Mouse (Mus musculus) liver, embryonic 11.5 days (tissue): ENCODE data around the gene Itgb1bp2. TPM values are rescaled to one million over a fixed set of nuclear protein-coding genes. Genes with fewer than 3 reads are reported as not detected.
"Not testable (repeated sequence)": the region's sequence is repeated elsewhere in the genome, so short reads cannot be mapped to it uniquely, and the experiment has no call there.

Source experiments
- ATAC-seq: fragments of 200-750 bp; cut with Nextera tagmentation; replicated peaks from 2 replicates; pipeline ENCODE4 v1.8.0; 2017; ENCODE audit warnings: moderate number of reproducible peaks, mild to moderate bottlenecking, moderate TSS enrichment, moderate library complexity; ENCODE audit not compliant: low FRiP score
- DNase-seq: peaks from one replicate; pipeline ENCODE4 v3.0.0-alpha.2; 2017; ENCODE audit warnings: low spot score
- H3K27ac ChIP-seq: fragments of 300-500 bp; sonication (generic); 2 replicates; pipeline ENCODE4 v1.5.1; 2014; ENCODE audit warnings: mild to moderate bottlenecking, low read depth, low read length, control low read depth
- H3K27me3 ChIP-seq: fragments of 300-500 bp; sonication (generic); replicated peaks from 2 replicates; pipeline ENCODE4 v1.6.1; 2014; ENCODE audit warnings: low read length, mixed read lengths; ENCODE audit not compliant: control insufficient read depth, insufficient read depth
- H3K36me3 ChIP-seq: fragments of 300-500 bp; sonication (generic); 2 replicates; pipeline ENCODE4 v1.6.1; 2014; ENCODE audit warnings: mild to moderate bottlenecking, low read length, moderate library complexity, mixed read lengths; ENCODE audit not compliant: control insufficient read depth, insufficient read depth
- H3K4me1 ChIP-seq: fragments of 300-500 bp; sonication (generic); replicated peaks from 2 replicates; pipeline ENCODE4 v1.6.1; 2014; ENCODE audit warnings: low read length, mixed read lengths; ENCODE audit not compliant: control insufficient read depth, insufficient read depth
- H3K4me2 ChIP-seq: fragments of 300-500 bp; sonication (generic); 2 replicates; pipeline ENCODE4 v1.6.1; 2014; ENCODE audit warnings: mild to moderate bottlenecking, control low read depth, moderate library complexity
- H3K4me3 ChIP-seq: fragments of 300-500 bp; sonication (generic); 2 replicates; pipeline ENCODE4 v1.5.1; 2014; ENCODE audit warnings: low read depth, low read length, control low read depth
- H3K9ac ChIP-seq: fragments of 300-500 bp; sonication (generic); 2 replicates; pipeline ENCODE4 v1.6.1; 2014; ENCODE audit warnings: low read depth, low read length, control low read depth
- H3K9me3 ChIP-seq: fragments of 300-500 bp; sonication (generic); 2 replicates; pipeline ENCODE4 v1.6.1; 2016; ENCODE audit warnings: low read length, inconsistent platforms, mixed read lengths; ENCODE audit not compliant: control insufficient read depth
- WGBS: fragments of 180-500 bp; shearing (Covaris S2); extraction: QIAGEN DNeasy Blood & Tissue Kit; methylation state at CpG from one replicate; pipeline ENCODE4 v1.1.7; 2014; 5-methylcytosine and 5-hydroxymethylcytosine counted together
- polyA plus RNA-seq: library from polyadenylated mRNA; unstranded; fragments of >200 nt; fragmentation: Nextera tagmentation; extraction: Ambion mirVana; gene quantifications from 2 replicates; pipeline ENCODE4 v1.2.1, GENCODE M21; 2014

The Itgb1bp2 gene
- polyA plus RNA-seq, 1 experiment from 2014 or later, result 2.9 TPM

DNA sequence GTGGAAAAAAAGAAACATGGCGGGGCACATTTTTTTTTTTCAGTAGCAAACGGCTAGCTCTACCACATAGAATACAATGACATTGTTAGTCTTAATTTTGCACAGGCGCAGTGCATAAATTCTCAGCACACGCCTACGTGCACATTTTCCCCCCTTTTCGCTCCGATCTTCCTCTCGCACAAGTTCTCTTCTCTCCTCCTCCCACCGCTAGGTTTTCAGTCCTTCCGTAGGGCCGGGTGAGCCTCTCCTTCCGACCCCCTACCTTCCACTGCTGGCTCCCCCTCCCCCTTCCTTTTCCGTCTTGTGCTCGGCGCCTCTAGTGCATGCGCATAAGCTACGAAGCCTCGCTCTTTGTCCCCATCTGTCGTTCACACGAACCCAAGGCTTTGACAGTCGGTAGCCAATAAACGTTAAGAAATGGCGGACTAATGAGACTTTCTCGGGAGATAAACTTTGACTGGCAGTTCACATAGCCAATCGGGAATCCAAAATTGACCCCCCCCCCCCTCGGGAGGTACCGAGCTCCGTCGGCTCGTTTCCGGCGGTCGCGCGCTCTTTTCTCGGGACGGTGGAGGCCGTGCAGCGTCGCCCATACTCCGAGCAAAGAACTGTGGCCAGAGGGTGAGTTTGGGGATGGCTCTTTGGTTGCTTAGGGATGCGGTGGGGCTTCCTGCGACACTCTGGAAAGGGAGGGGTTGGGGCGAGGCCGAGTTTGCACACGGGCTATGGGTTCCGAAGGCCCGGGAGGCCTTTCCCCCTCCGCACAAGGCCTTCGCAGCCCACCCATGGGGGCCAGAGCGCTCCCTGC is 19.5 kb upstream of the Itgb1bp2 start, which contains the start of gene Nono:
Gene Nono, plus strand, starts transcription at position 177 of the 808 bp plus-strand sequence.
- H3K27me3 ChIP-seq, result no peaks in the 10 kb centered on the region
- peak within 1 kb of the TSS; percentile 74 for H3K4me3 ChIP-seq
- DNase-seq (peak; percentile 80), ATAC-seq (peak; percentile 94)
- no peaks in the 10 kb centered on the region for H3K9me3 ChIP-seq
- H3K4me1 ChIP-seq, result no peaks in the 10 kb centered on the region; the same call in 1 of the 2 replicates
- peaks cover 4% of the 10 kb centered on the region; the same call in 1 of the 2 replicates for H3K36me3 ChIP-seq
- WGBS, result 15% methylated on average over 50 of the region's 51 CpGs
- H3K9ac ChIP-seq, result peak within 1 kb of the TSS; percentile 93
- peak within 1 kb of the TSS; percentile 72 for H3K4me2 ChIP-seq
- peak within 1 kb of the TSS; percentile 94 for H3K27ac ChIP-seq

DNA sequence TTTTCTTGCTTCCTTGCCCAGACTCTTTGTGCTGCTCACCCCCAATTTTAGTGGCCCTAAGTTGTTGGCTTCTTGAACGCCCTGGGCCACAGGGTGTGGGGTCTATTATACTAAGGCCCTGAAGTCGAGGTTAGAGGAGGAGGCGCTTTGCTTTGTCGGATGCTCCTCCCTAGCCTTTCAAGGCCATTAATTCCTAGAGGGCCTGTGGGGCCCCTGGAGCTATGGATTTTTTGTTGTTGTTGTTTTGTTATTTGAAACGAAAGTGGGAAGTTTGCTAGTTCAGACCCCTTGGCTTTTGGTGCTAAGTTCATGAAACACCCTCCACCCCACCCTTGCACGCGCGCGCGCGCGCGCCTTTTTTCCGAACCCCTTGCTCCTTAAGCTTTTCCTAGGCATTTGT is 18.9 kb upstream of the Itgb1bp2 start:
- H3K36me3 ChIP-seq, result peaks cover 4% of the 10 kb centered on the region; the same call in 1 of the 2 replicates
- no peaks in the 10 kb centered on the region for H3K27me3 ChIP-seq
- H3K4me1 ChIP-seq, result no peaks in the 10 kb centered on the region; the same call in 1 of the 2 replicates
- H3K27ac ChIP-seq, result peak overlapping the region; percentile 94
- no peaks in the 10 kb centered on the region for H3K9me3 ChIP-seq
- H3K9ac ChIP-seq, result peak overlapping the region; percentile 93
- peak overlapping the region; percentile 74 for H3K4me3 ChIP-seq
- H3K4me2 ChIP-seq, result peak overlapping the region; percentile 72
- DNase-seq (no peak), ATAC-seq (peak; percentile 46)
- WGBS, result 16% methylated on average over 14 of the region's 14 CpGs

DNA sequence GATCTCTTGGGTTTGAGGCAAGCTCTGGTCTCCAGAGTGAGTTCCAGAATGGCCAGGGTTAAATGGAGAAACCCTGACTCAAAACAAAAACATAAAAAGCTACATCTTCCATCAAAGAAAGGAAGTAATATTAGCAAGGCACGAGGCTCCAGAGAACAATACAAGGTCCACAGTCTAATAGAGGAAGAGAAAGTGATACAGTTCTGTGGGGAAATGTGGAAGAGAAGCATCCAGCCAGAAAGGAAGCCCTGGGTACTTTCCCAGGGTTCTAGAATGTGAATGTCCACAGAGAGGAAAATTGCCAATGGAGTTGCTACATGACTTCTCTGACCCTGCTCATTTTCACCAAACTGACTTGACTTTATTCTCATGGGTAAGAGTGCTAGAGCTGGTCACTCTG is 2.3 kb downstream of the Itgb1bp2 start:
- Histone ChIP-seq H3K27me3 (no peaks in the 10 kb centered on the region; the same call in 1 of the 2 replicates), H3K9me3 (no peaks in the 10 kb centered on the region), H3K27ac (no peak overlapping the region), H3K4me3 (no peak overlapping the region), H3K4me1 (no peaks in the 10 kb centered on the region), H3K9ac (no peak overlapping the region), H3K4me2 (no peak overlapping the region), H3K36me3 (peaks cover 3% of the 10 kb centered on the region; the same call in 1 of the 2 replicates)
- DNase-seq (no peak), ATAC-seq (no peak)
- 55% methylated on average over 1 of the region's 1 CpGs for WGBS

DNA sequence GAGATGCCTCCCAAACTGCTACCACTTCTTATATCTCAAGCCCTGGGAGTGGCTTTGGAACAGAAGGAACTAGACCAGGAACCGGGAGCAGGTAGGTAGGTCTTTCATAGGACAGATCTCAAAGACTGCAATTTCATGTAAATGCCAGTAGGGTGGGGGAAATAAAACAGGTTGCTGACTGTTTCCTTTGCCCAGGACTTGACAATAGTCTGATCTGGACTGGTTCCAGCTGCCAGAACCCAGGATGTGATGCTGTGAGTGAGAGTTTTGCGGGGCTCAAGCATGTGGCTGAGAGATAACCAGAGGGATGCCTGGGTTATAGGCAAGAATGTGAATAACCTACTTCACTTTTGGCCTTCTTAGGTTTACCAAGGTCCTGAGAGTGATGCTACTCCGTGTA is 2.7 kb downstream of the Itgb1bp2 start:
- WGBS, result 90% methylated on average over 3 of the region's 3 CpGs
- H3K9me3 ChIP-seq, result no peaks in the 10 kb centered on the region
- no peak for DNase-seq
- no peak overlapping the region for H3K9ac ChIP-seq
- no peaks in the 10 kb centered on the region; the same call in 1 of the 2 replicates for H3K36me3 ChIP-seq
- ATAC-seq, result no peak
- no peaks in the 10 kb centered on the region for H3K4me1 ChIP-seq
- H3K4me2 ChIP-seq, result no peak overlapping the region
- H3K27ac ChIP-seq, result no peak overlapping the region
- H3K4me3 ChIP-seq, result no peak overlapping the region
- H3K27me3 ChIP-seq, result no peaks in the 10 kb centered on the region; the same call in 1 of the 2 replicates

DNA sequence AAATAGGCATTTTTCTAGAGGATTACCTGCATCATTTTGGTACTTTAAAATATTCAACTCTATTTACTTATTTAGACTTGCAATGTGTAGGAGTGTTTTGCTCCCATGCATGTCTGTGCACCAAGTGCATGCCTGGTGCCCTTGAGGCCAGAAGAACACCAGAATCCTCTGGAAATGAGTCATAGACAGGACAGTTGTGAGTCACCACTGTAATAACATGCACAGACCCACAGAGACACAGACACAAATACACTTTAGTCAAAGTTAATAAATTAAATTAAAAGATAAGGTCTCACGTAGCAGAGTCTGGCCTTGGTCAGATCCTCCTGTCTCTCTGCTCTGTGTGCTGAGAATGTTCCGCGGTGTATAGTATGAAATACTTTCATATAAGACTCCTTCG is 23.3 kb downstream of the Itgb1bp2 start:
- Histone ChIP-seq H3K4me1 (no peaks in the 10 kb centered on the region), H3K9ac (no peak overlapping the region), H3K27me3 (no peaks in the 10 kb centered on the region), H3K9me3 (no peaks in the 10 kb centered on the region), H3K36me3 (no peaks in the 10 kb centered on the region), H3K4me2 (no peak overlapping the region), H3K27ac (no peak overlapping the region), H3K4me3 (no peak overlapping the region)
- 91% methylated on average over 4 of the region's 4 CpGs for WGBS
- DNase-seq, result no peak
- ATAC-seq, result no peak

DNA sequence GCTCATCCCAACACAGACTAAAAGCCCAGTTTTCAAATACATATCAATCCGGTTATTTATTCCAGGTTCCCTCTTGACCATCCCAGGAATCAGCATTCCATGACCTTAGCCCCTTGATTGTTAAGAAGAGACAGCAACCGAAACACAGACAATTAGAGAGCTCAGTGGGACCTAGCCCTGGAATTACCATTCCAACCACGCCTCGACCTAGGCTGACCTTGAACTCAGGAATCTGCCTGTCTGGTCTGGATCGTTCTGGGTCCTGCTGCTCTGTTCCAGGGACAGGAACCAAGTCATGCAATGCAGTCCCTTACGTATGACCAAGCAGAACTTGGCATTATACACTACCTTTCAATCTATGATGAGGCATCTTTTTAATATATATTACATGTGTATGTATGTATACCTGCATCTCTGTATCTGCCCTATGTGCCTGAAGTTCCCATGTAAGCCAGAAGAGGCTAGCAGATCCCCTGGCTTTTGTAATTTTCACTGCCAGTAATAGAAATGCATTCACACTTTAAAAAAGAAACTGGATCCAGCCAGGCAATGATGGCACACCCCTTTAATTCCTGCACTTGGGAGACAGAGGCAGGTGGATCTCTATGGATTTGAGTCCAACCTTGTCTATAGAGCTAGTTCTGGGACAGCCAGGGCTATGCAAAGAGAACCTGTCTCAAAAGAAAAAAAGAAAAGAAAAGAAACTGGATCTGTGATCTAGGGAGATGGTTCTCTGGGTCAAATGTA is 32.9 kb downstream of the Itgb1bp2 start:
- no peak overlapping the region for H3K9ac ChIP-seq
- no peak overlapping the region for H3K4me2 ChIP-seq
- H3K27ac ChIP-seq, result no peak overlapping the region
- no peaks in the 10 kb centered on the region for H3K9me3 ChIP-seq
- no peaks in the 10 kb centered on the region for H3K27me3 ChIP-seq
- WGBS, result 69% methylated on average over 6 of the region's 6 CpGs
- H3K4me1 ChIP-seq, result no peaks in the 10 kb centered on the region
- DNase-seq (no peak), ATAC-seq (no peak)
- H3K4me3 ChIP-seq, result no peak overlapping the region
- H3K36me3 ChIP-seq, result no peaks in the 10 kb centered on the region

DNA sequence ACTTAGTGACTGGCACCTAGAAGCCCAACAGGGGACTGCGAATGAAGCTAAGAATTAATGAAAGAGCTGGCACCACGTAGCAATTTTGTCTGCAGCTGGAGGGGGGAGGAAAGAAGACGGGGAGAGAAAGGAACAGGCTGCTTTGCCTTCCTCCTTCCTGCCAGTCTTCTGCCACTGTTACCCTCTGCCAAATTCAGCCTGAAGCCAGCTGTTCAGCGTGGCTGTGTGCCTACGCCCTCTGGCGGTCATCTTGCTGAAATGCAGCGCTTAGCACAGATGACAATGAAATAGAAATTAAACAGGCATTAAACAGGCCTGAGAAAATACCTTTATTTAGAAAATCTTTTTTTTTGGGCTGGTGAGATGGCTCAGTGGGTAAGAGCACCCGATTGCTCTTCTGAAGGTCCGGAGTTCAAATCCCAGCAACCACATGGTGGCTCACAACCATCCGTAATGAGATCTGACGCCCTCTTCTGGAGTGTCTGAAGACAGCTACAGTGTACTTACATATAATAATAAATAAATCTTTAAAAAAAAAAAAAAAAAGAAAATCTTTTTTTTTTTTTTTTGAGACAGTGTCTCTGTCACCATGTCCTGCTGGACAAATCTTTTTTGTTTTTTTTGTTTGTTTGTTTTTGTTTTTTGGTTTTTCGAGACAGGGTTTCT is 37.7 kb downstream of the Itgb1bp2 start:
- H3K4me1 ChIP-seq, H3K27ac ChIP-seq, H3K4me3 ChIP-seq, H3K9ac ChIP-seq, H3K36me3 ChIP-seq, H3K9me3 ChIP-seq, H3K27me3 ChIP-seq, H3K4me2 ChIP-seq, ATAC-seq: not testable (repeated sequence)
- 27% methylated on average over 10 of the region's 12 CpGs for WGBS
- peak; percentile 31 for DNase-seq
